Mouse (Mus musculus) cortical plate, adult 2 months (tissue): ENCODE measurements around the gene Gdpd4.

Experiments
- CTCF ChIP-seq: fragments of 200-500 bp; IDR thresholded peaks from 2 replicates; pipeline ENCODE4 v1.5.1; 2011; ENCODE audit warnings: mild to moderate bottlenecking, control low read depth, low read length; ENCODE audit not compliant: insufficient read depth; ENCODE audit errors: extremely low read depth
- POLR2A ChIP-seq: fragments of 200-500 bp; IDR thresholded peaks from 2 replicates; pipeline ENCODE4 v1.6.1; 2011; ENCODE audit warnings: mild to moderate bottlenecking, low read length, control low read depth; ENCODE audit not compliant: insufficient read depth; ENCODE audit errors: extremely low read depth

GRCm38 (mm10) chr7:98085314-98085713 is 165.6 kb downstream of the Gdpd4 start:
- TF ChIP-seq CTCF, result no peak
- no peak for TF ChIP-seq POLR2A
